Mouse (Mus musculus) limb, embryonic 12.5 days (tissue): ENCODE measurements around the gene Il11. TPM values are rescaled to one million over a fixed set of nuclear protein-coding genes. Genes with fewer than 3 reads are reported as not detected.

ENCODE experiments used
- ATAC-seq: fragments of 200-750 bp; cut with Nextera tagmentation; 2 replicates; pipeline ENCODE4 v1.8.0; 2017; ENCODE audit warnings: low read depth, moderate TSS enrichment; ENCODE audit not compliant: insufficient number of reproducible peaks, insufficient read depth, low FRiP score, low TSS enrichment
- H3K27ac ChIP-seq: fragments of 300-500 bp; sonication (generic); 2 replicates; pipeline ENCODE4 v1.5.1; 2016; ENCODE audit warnings: mild to moderate bottlenecking, moderate library complexity
- H3K27me3 ChIP-seq: fragments of 300-500 bp; sonication (generic); 2 replicates; pipeline ENCODE4 v1.6.1; 2016; ENCODE audit warnings: mild to moderate bottlenecking, moderate library complexity
- H3K36me3 ChIP-seq: fragments of 300-500 bp; sonication (generic); 2 replicates; pipeline ENCODE4 v1.6.1; 2016; ENCODE audit warnings: mild to moderate bottlenecking, moderate library complexity
- H3K4me1 ChIP-seq: fragments of 300-500 bp; sonication (generic); replicated peaks from 2 replicates; pipeline ENCODE4 v1.6.1; 2016
- H3K4me2 ChIP-seq: fragments of 300-500 bp; sonication (generic); 2 replicates; pipeline ENCODE4 v1.6.1; 2016; ENCODE audit warnings: mild to moderate bottlenecking, moderate library complexity
- H3K4me3 ChIP-seq: fragments of 300-500 bp; sonication (generic); replicated peaks from 2 replicates; pipeline ENCODE4 v1.5.1; 2016; ENCODE audit warnings: mild to moderate bottlenecking
- H3K9ac ChIP-seq: fragments of 300-500 bp; sonication (generic); replicated peaks from 2 replicates; pipeline ENCODE4 v1.6.1; 2016; ENCODE audit warnings: mild to moderate bottlenecking, moderate library complexity
- H3K9me3 ChIP-seq: fragments of 300-500 bp; sonication (generic); 2 replicates; pipeline ENCODE4 v1.6.1; 2016; ENCODE audit warnings: mild to moderate bottlenecking, moderate library complexity
- WGBS: fragments of 180-500 bp; shearing (Covaris S2); methylation state at CpG from one replicate; pipeline ENCODE4 v1.1.7; 2016; 5-methylcytosine and 5-hydroxymethylcytosine counted together
- polyA plus RNA-seq: library from polyadenylated mRNA; unstranded; fragments of >200 nt; fragmentation: Nextera tagmentation; extraction: Ambion mirVana; gene quantifications from 2 replicates; pipeline ENCODE4 v1.2.1, GENCODE M21; 2016

Il11 gene
- polyA plus RNA-seq, 1 experiment from 2014 or later, result not detected

- Histone ChIP-seq H3K27ac (peak overlapping the region; percentile 91), H3K27me3 (no peaks in the 10 kb centered on the region), H3K4me3 (peak overlapping the region; percentile 72), H3K4me2 (peak overlapping the region; percentile 89), H3K4me1 (peaks cover 21% of the 10 kb centered on the region), H3K36me3 (peaks cover 33% of the 10 kb centered on the region), H3K9me3 (no peaks in the 10 kb centered on the region), H3K9ac (peak overlapping the region; percentile 87)
- WGBS, result under 1% methylated on average over 14 of the region's 14 CpGs
- ATAC-seq, result no peak; the same call in 1 of the 2 replicates
These were observed 42.3 kb downstream of the Il11 start for GRCm38 (mm10) chr7:4740309-4740727.

GRCm38 (mm10) chr7:4739544-4740275 lies 42.9 kb downstream of the Il11 start, which contains the start of gene Kmt5c:
Gene Kmt5c, plus strand, starts transcription at chr7:4740115.
- Histone ChIP-seq H3K4me2 (peak within 1 kb of the TSS; percentile 89), H3K27me3 (no peaks in the 10 kb centered on the region), H3K4me3 (peak within 1 kb of the TSS; percentile 72), H3K27ac (peak within 1 kb of the TSS; percentile 91), H3K36me3 (peaks cover 30% of the 10 kb centered on the region), H3K9me3 (no peaks in the 10 kb centered on the region), H3K4me1 (peaks cover 21% of the 10 kb centered on the region), H3K9ac (peak within 1 kb of the TSS; percentile 87)
- WGBS, result under 1% methylated on average over 35 of the region's 44 CpGs
- peak; percentile 99 for ATAC-seq

DNA sequence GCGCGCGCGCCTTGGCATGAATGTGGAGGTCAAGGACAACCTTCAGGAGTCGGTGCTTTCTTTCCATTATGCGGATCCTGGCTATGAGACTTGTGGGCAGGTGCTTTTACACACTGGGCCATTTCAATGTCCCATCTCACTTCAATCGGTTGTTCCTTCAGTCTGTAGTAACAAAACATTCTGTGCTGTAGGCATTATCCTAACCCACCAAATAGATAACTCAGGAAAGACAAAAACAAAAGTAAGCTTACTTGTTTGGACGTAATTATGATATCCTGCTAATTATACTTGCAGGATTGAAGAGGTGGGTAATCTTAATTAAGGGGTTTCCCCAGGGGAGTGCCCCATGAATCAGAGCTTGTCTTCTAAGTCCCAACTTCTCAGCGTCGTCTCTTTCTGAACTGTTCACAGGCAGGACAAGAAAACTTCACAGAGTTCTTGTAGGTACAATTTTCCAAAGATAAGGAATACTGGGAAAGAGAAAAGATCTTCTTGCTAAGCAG lies 43.6 kb downstream of the Il11 start:
- ATAC-seq, result no peak
- Histone ChIP-seq H3K4me3 (peak overlapping the region; percentile 37), H3K9ac (peak overlapping the region; percentile 40; the same call in 1 of the 2 replicates), H3K27me3 (no peaks in the 10 kb centered on the region), H3K9me3 (no peaks in the 10 kb centered on the region), H3K36me3 (peaks cover 23% of the 10 kb centered on the region), H3K4me1 (peaks cover 21% of the 10 kb centered on the region), H3K27ac (peak overlapping the region; percentile 79), H3K4me2 (peak overlapping the region; percentile 61)
- 54% methylated on average over 10 of the region's 10 CpGs for WGBS

GRCm38 (mm10) chr7:4732968-4733392 lies 49.7 kb downstream of the Il11 start:
- H3K4me1 ChIP-seq, result no peaks in the 10 kb centered on the region
- no peak overlapping the region for H3K27ac ChIP-seq
- no peak overlapping the region for H3K4me2 ChIP-seq
- no peaks in the 10 kb centered on the region for H3K27me3 ChIP-seq
- H3K9me3 ChIP-seq, result peaks cover 3% of the 10 kb centered on the region; the same call in 1 of the 2 replicates
- no peaks in the 10 kb centered on the region for H3K36me3 ChIP-seq
- no peak overlapping the region for H3K9ac ChIP-seq
- H3K4me3 ChIP-seq, result no peak overlapping the region
- ATAC-seq, result no peak
- WGBS, result 65% methylated on average over 6 of the region's 6 CpGs

DNA sequence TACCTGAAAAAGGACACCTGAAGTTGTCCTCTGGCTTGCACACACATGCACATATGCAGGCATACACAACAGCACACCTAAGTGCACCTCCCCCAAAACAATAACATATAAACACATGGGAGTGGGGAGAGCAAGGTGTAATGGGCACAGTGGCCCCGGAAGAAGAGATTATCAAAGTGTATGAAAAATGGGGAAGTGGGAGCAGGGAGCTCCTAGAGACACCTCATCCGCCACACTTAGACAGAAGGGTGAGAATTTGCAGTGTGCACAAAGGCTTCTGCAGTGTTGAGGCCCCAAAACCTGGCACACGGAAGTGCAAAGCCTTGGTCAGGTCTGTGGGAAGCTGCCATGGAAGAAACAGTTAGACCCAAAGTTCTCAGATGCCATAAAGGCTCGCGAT lies 51.6 kb downstream of the Il11 start:
- no peak for ATAC-seq
- 82% methylated on average over 5 of the region's 5 CpGs for whole genome bisulfite sequencing
- Histone ChIP-seq H3K4me3 (no peak overlapping the region), H3K27ac (no peak overlapping the region), H3K4me1 (no peaks in the 10 kb centered on the region), H3K4me2 (no peak overlapping the region), H3K36me3 (no peaks in the 10 kb centered on the region), H3K27me3 (no peaks in the 10 kb centered on the region), H3K9me3 (peaks cover 3% of the 10 kb centered on the region; the same call in 1 of the 2 replicates), H3K9ac (no peak overlapping the region)

- 81% methylated on average over 7 of the region's 7 CpGs for WGBS
- ATAC-seq, result no peak
These were observed 57.5 kb downstream of the Il11 start, which contains the start of gene Tmem150b for GRCm38 (mm10) chr7:4725169-4725568. Gene Tmem150b, minus strand, starts transcription at chr7:4725249.

GRCm38 (mm10) chr7:4724359-4724758 lies 58.3 kb downstream of the Il11 start:
- no peaks in the 10 kb centered on the region for H3K9me3 ChIP-seq
- no peak overlapping the region for H3K4me2 ChIP-seq
- no peaks in the 10 kb centered on the region for H3K27me3 ChIP-seq
- no peak overlapping the region for H3K9ac ChIP-seq
- WGBS, result 69% methylated on average over 3 of the region's 3 CpGs
- ATAC-seq, result no peak
- H3K4me1 ChIP-seq, result no peaks in the 10 kb centered on the region
- no peak overlapping the region for H3K4me3 ChIP-seq
- H3K36me3 ChIP-seq, result no peaks in the 10 kb centered on the region
- H3K27ac ChIP-seq, result no peak overlapping the region

More at GRCm38 (mm10) chr7:4725169-4725568, 57.5 kb downstream of the Il11 start, which contains the start of gene Tmem150b:
- no peaks in the 10 kb centered on the region for H3K4me1 ChIP-seq
- H3K36me3 ChIP-seq, result no peaks in the 10 kb centered on the region
- H3K9ac ChIP-seq, result peak within 1 kb of the TSS; percentile 42; the same call in 1 of the 2 replicates
- H3K9me3 ChIP-seq, result peaks cover 3% of the 10 kb centered on the region; the same call in 1 of the 2 replicates
- no peak within 1 kb of the TSS for H3K4me3 ChIP-seq
- H3K27ac ChIP-seq, result no peak within 1 kb of the TSS
- H3K27me3 ChIP-seq, result no peaks in the 10 kb centered on the region
- peak within 1 kb of the TSS; percentile 51; the same call in 1 of the 2 replicates for H3K4me2 ChIP-seq

GRCm38 (mm10) chr7:4723508-4723907 lies 59.2 kb downstream of the Il11 start:
- Histone ChIP-seq H3K4me2 (peak overlapping the region; percentile 51), H3K36me3 (no peaks in the 10 kb centered on the region), H3K9ac (0 out of 2 replicates have a peak overlapping the region, but pooled peaks have one; percentile 42), H3K4me1 (no peaks in the 10 kb centered on the region), H3K4me3 (peak overlapping the region; percentile 24; the same call in 1 of the 2 replicates), H3K27me3 (no peaks in the 10 kb centered on the region), H3K27ac (no peak overlapping the region), H3K9me3 (no peaks in the 10 kb centered on the region)
- peak; percentile 34; the same call in 1 of the 2 replicates for ATAC-seq
- 40% methylated on average over 12 of the region's 12 CpGs for WGBS

Other genes starting within 250 kb of the Il11 start
- gene Syt5, start 235.3 kb downstream of the Il11 start, polyA plus RNA-seq, result 6.6 and 6.8 TPM in 2 replicates
- not detected in 2 replicates for gene Ptprh, start 178.8 kb downstream of the Il11 start, polyA plus RNA-seq
- gene Tmem86b, start 151.4 kb downstream of the Il11 start, polyA plus RNA-seq, result 1.9 and 2.4 TPM in 2 replicates
- 10.6 and 14.8 TPM in 2 replicates for gene Ppp6r1, start 123.8 kb downstream of the Il11 start, polyA plus RNA-seq
- gene Hspbp1, start 97.8 kb downstream of the Il11 start, polyA plus RNA-seq, result 107 and 111 TPM in 2 replicates
- gene Brsk1, start 92.3 kb downstream of the Il11 start, polyA plus RNA-seq, result 2.4 and 3.6 TPM in 2 replicates
- gene Tmem150b, start 57.6 kb downstream of the Il11 start, polyA plus RNA-seq, result 0.13 and 0.26 TPM in 2 replicates
- gene Kmt5c, start 42.7 kb downstream of the Il11 start, polyA plus RNA-seq, result 67.3 and 73.3 TPM in 2 replicates
- gene Cox6b2, start 29.8 kb downstream of the Il11 start, polyA plus RNA-seq, result 61.5 and 70.0 TPM in 2 replicates
- not detected in 2 replicates for gene Fam71e2, start 11.6 kb downstream of the Il11 start, polyA plus RNA-seq
- 0.54 TPM in 1 of 2 replicates, not detected in the other for gene Tmem190, start 78 bp upstream of the Il11 start, polyA plus RNA-seq
- 6.5 and 6.8 TPM in 2 replicates for gene Tmem238, start 6.8 kb upstream of the Il11 start, polyA plus RNA-seq
- gene Rpl28, start 10.0 kb upstream of the Il11 start, polyA plus RNA-seq, result 396 and 399 TPM in 2 replicates
- gene Ube2s, start 29.7 kb upstream of the Il11 start, polyA plus RNA-seq, result 437 and 457 TPM in 2 replicates
- gene Shisa7, start 61.8 kb upstream of the Il11 start, polyA plus RNA-seq, result 0.12 and 0.21 TPM in 2 replicates
- 4.2 and 5.2 TPM in 2 replicates for gene Isoc2b, start 87.4 kb upstream of the Il11 start, polyA plus RNA-seq
- 0.97 and 1.3 TPM in 2 replicates for gene Isoc2a, start 94.3 kb upstream of the Il11 start, polyA plus RNA-seq
- gene Gm36210, start 123.7 kb upstream of the Il11 start, polyA plus RNA-seq, result not detected in 2 replicates
- 3.6 and 4.2 TPM in 2 replicates for gene Zfp628, start 132.4 kb upstream of the Il11 start, polyA plus RNA-seq
- 3.1 and 4.4 TPM in 2 replicates for gene Nat14, start 139.2 kb upstream of the Il11 start, polyA plus RNA-seq
- gene Ssc5d, start 142.9 kb upstream of the Il11 start, polyA plus RNA-seq, result 2.5 and 3.1 TPM in 2 replicates
- gene Sbk2, start 181.5 kb upstream of the Il11 start, polyA plus RNA-seq, result 0.29 and 0.51 TPM in 2 replicates
- not detected in 2 replicates for gene Sbk3, start 188.3 kb upstream of the Il11 start, polyA plus RNA-seq
- 34.0 and 39.9 TPM in 2 replicates for gene Zfp579, start 213.3 kb upstream of the Il11 start, polyA plus RNA-seq
- 7.1 and 7.8 TPM in 2 replicates for gene Zfp524, start 231.6 kb upstream of the Il11 start, polyA plus RNA-seq
- gene Fiz1, start 231.8 kb upstream of the Il11 start, polyA plus RNA-seq, result 57.9 and 58.9 TPM in 2 replicates
- 1.2 TPM in 1 of 2 replicates, not detected in the other for gene Gm44973, start 232.6 kb upstream of the Il11 start, polyA plus RNA-seq
- gene Zfp865, start 237.5 kb upstream of the Il11 start, polyA plus RNA-seq, result 7.0 and 8.1 TPM in 2 replicates
- gene Ccdc106, start 237.7 kb upstream of the Il11 start, polyA plus RNA-seq, result 27.3 and 27.5 TPM in 2 replicates